Mouse (Mus musculus): ENCODE data around the gene Cd28. TPM values are rescaled to one million over a fixed set of nuclear protein-coding genes. Genes with fewer than 3 reads are reported as not detected.
A peak's percentile ranks its signal among the peaks of the same experiment; 100 is the strongest.

Cd28 gene
- polyA plus RNA-seq, 2 experiments: 0.24 to 0.25 TPM

GRCm38 (mm10) chr1:60776166-60776565, 59.6 kb downstream of the Cd28 start:
- TF ChIP-seq POLR2A (IDR thresholded peaks at IDR 0.05; ENCODE audit: borderline replicate concordance, extremely low read depth, insufficient read depth, insufficient read length): no peak
- H3K4me2 ChIP-seq (replicated peaks; ENCODE audit: low read depth, low read length, severe bottlenecking): no peak overlapping the region
- no peaks in the 10 kb centered on the region for H3K36me3 ChIP-seq (ENCODE audit: control insufficient read depth, insufficient read depth, low read length)
- no peaks in the 10 kb centered on the region for H3K9me3 ChIP-seq (ENCODE audit: control insufficient read depth, low read length)
- H3K4me3 ChIP-seq (replicated peaks; ENCODE audit: low read length): no peak overlapping the region
- DNase-seq (ENCODE audit: low spot score) (no peak), ATAC-seq (ENCODE audit: low FRiP score, low read depth) (no peak)
- no peaks in the 10 kb centered on the region for H3K27me3 ChIP-seq (ENCODE audit: control insufficient read depth, insufficient read depth, low read length)
- no peak overlapping the region for H3K9ac ChIP-seq (ENCODE audit: low read depth, low read length, severe bottlenecking)
- 65% methylated on average over 4 of the region's 4 CpGs for WGBS
- H3K4me1 ChIP-seq (ENCODE audit: control insufficient read depth, insufficient read depth, low read length): peaks cover 6% of the 10 kb centered on the region; the same call in 1 of the 2 replicates
- H3K27ac ChIP-seq (replicated peaks; ENCODE audit: low read depth, low read length): no peak overlapping the region

- no peak for DNase-seq (ENCODE audit: low spot score)
- Histone ChIP-seq H3K4me1 (ENCODE audit: control insufficient read depth, insufficient read depth, low read length) (peaks cover 6% of the 10 kb centered on the region; the same call in 1 of the 2 replicates), H3K27ac (replicated peaks; ENCODE audit: low read depth, low read length) (no peak overlapping the region), H3K36me3 (ENCODE audit: control insufficient read depth, insufficient read depth, low read length) (no peaks in the 10 kb centered on the region), H3K27me3 (ENCODE audit: control insufficient read depth, insufficient read depth, low read length) (no peaks in the 10 kb centered on the region), H3K4me2 (replicated peaks; ENCODE audit: low read depth, low read length, severe bottlenecking) (no peak overlapping the region), H3K9ac (ENCODE audit: low read depth, low read length, severe bottlenecking) (no peak overlapping the region), H3K4me3 (replicated peaks; ENCODE audit: low read length) (no peak overlapping the region), H3K9me3 (ENCODE audit: control insufficient read depth, low read length) (no peaks in the 10 kb centered on the region)
- no peak for TF ChIP-seq POLR2A (IDR thresholded peaks at IDR 0.05; ENCODE audit: borderline replicate concordance, extremely low read depth, insufficient read depth, insufficient read length)
- 79% methylated on average over 3 of the region's 3 CpGs for WGBS
- ATAC-seq (ENCODE audit: low FRiP score, low read depth): no peak
Observed at GRCm38 (mm10) chr1:60776906-60777305, 60.3 kb downstream of the Cd28 start.

GRCm38 (mm10) chr1:60778465-60779115, 62.0 kb downstream of the Cd28 start:
- peak; percentile 63 for ATAC-seq (ENCODE audit: low FRiP score, low read depth)
- Histone ChIP-seq H3K27ac (replicated peaks; ENCODE audit: low read depth, low read length) (no peak overlapping the region), H3K4me2 (replicated peaks; ENCODE audit: low read depth, low read length, severe bottlenecking) (no peak overlapping the region), H3K4me1 (ENCODE audit: control insufficient read depth, insufficient read depth, low read length) (peaks cover 6% of the 10 kb centered on the region; the same call in 1 of the 2 replicates), H3K9me3 (ENCODE audit: control insufficient read depth, low read length) (no peaks in the 10 kb centered on the region), H3K27me3 (ENCODE audit: control insufficient read depth, insufficient read depth, low read length) (no peaks in the 10 kb centered on the region), H3K4me3 (replicated peaks; ENCODE audit: low read length) (no peak overlapping the region), H3K9ac (ENCODE audit: low read depth, low read length, severe bottlenecking) (no peak overlapping the region), H3K36me3 (ENCODE audit: control insufficient read depth, insufficient read depth, low read length) (no peaks in the 10 kb centered on the region)
- 58% methylated on average over 8 of the region's 8 CpGs for WGBS
- peak; percentile 19 for DNase-seq (ENCODE audit: low spot score)
- no peak for TF ChIP-seq POLR2A (IDR thresholded peaks at IDR 0.05; ENCODE audit: borderline replicate concordance, extremely low read depth, insufficient read depth, insufficient read length)

GRCm38 (mm10) chr1:60779176-60779575, 62.6 kb downstream of the Cd28 start:
- Histone ChIP-seq H3K4me1 (ENCODE audit: control insufficient read depth, insufficient read depth, low read length) (peaks cover 6% of the 10 kb centered on the region; the same call in 1 of the 2 replicates), H3K27me3 (ENCODE audit: control insufficient read depth, insufficient read depth, low read length) (no peaks in the 10 kb centered on the region), H3K9me3 (ENCODE audit: control insufficient read depth, low read length) (no peaks in the 10 kb centered on the region), H3K36me3 (ENCODE audit: control insufficient read depth, insufficient read depth, low read length) (no peaks in the 10 kb centered on the region), H3K4me3 (replicated peaks; ENCODE audit: low read length) (no peak overlapping the region), H3K9ac (ENCODE audit: low read depth, low read length, severe bottlenecking) (no peak overlapping the region), H3K27ac (replicated peaks; ENCODE audit: low read depth, low read length) (no peak overlapping the region), H3K4me2 (replicated peaks; ENCODE audit: low read depth, low read length, severe bottlenecking) (no peak overlapping the region)
- DNase-seq (ENCODE audit: low spot score) (no peak), ATAC-seq (ENCODE audit: low FRiP score, low read depth) (no peak)
- 84% methylated on average over 2 of the region's 2 CpGs for WGBS
- TF ChIP-seq POLR2A (IDR thresholded peaks at IDR 0.05; ENCODE audit: borderline replicate concordance, extremely low read depth, insufficient read depth, insufficient read length): no peak

GRCm38 (mm10) chr1:60781666-60782065, 65.1 kb downstream of the Cd28 start:
- Histone ChIP-seq H3K9me3 (ENCODE audit: control insufficient read depth, low read length) (no peaks in the 10 kb centered on the region), H3K9ac (ENCODE audit: low read depth, low read length, severe bottlenecking) (no peak overlapping the region), H3K4me1 (ENCODE audit: control insufficient read depth, insufficient read depth, low read length) (peaks cover 6% of the 10 kb centered on the region; the same call in 1 of the 2 replicates), H3K4me3 (replicated peaks; ENCODE audit: low read length) (no peak overlapping the region), H3K4me2 (replicated peaks; ENCODE audit: low read depth, low read length, severe bottlenecking) (no peak overlapping the region), H3K27me3 (ENCODE audit: control insufficient read depth, insufficient read depth, low read length) (no peaks in the 10 kb centered on the region), H3K36me3 (ENCODE audit: control insufficient read depth, insufficient read depth, low read length) (no peaks in the 10 kb centered on the region), H3K27ac (replicated peaks; ENCODE audit: low read depth, low read length) (no peak overlapping the region)
- no peak for TF ChIP-seq POLR2A (IDR thresholded peaks at IDR 0.05; ENCODE audit: borderline replicate concordance, extremely low read depth, insufficient read depth, insufficient read length)
- ATAC-seq (ENCODE audit: low FRiP score, low read depth): no peak
- DNase-seq (ENCODE audit: low spot score): no peak
- 75% methylated on average over 4 of the region's 4 CpGs for WGBS

Measured in limb, embryonic 14.5 days (tissue).